Mouse (Mus musculus) 416B (cell line): ENCODE measurements around the gene Madcam1.

Experiments used
- DNase-seq: peaks from one replicate; pipeline ENCODE4 v3.0.0; 2011; ENCODE audit warnings: low read depth

The Madcam1 gene

GRCm38 (mm10) chr10:79664131-79664665, at the start of gene Madcam1:
Madcam1 (plus strand) TSS chr10:79664559.
- peak; percentile 64 for DNase-seq

- DNase-seq = no peak
These were observed 48.5 kb upstream of the Madcam1 start for GRCm38 (mm10) chr10:79615860-79616259.

GRCm38 (mm10) chr10:79616376-79616775, 48.0 kb upstream of the Madcam1 start:
- no peak for DNase-seq

GRCm38 (mm10) chr10:79623950-79624349, 40.4 kb upstream of the Madcam1 start:
- DNase-seq = no peak

GRCm38 (mm10) chr10:79625398-79625797, 39.0 kb upstream of the Madcam1 start:
- no peak for DNase-seq

GRCm38 (mm10) chr10:79626156-79626555, 38.2 kb upstream of the Madcam1 start:
- DNase-seq = no peak

- DNase-seq = no peak
These were observed 36.0 kb upstream of the Madcam1 start for GRCm38 (mm10) chr10:79628377-79628776.

GRCm38 (mm10) chr10:79631432-79631831, 32.9 kb upstream of the Madcam1 start:
- no peak for DNase-seq

- peak; percentile 70 for DNase-seq
These were observed 31.2 kb upstream of the Madcam1 start for GRCm38 (mm10) chr10:79633006-79633777.

GRCm38 (mm10) chr10:79636287-79636686, 28.1 kb upstream of the Madcam1 start:
- no peak for DNase-seq

- DNase-seq = no peak
These were observed 26.9 kb upstream of the Madcam1 start, which contains the start of gene Shc2 for GRCm38 (mm10) chr10:79637128-79638110. Shc2 (minus strand) TSS chr10:79637918.

- DNase-seq = no peak
These were observed 25.7 kb upstream of the Madcam1 start for GRCm38 (mm10) chr10:79638486-79639204.

- no peak for DNase-seq
These were observed 18.6 kb upstream of the Madcam1 start, which contains the start of gene Odf3l2 for GRCm38 (mm10) chr10:79645711-79646110. Odf3l2 (minus strand) TSS chr10:79645738.

GRCm38 (mm10) chr10:79649070-79649751, 15.1 kb upstream of the Madcam1 start:
- DNase-seq = peak; percentile 71

GRCm38 (mm10) chr10:79652789-79653188, 11.6 kb upstream of the Madcam1 start:
- no peak for DNase-seq

GRCm38 (mm10) chr10:79654946-79655395, 9.4 kb upstream of the Madcam1 start:
- DNase-seq = no peak

GRCm38 (mm10) chr10:79658829-79659228, 5.5 kb upstream of the Madcam1 start:
- peak; percentile 40 for DNase-seq

GRCm38 (mm10) chr10:79660298-79660697, 4.1 kb upstream of the Madcam1 start:
- DNase-seq = peak; percentile 27

GRCm38 (mm10) chr10:79661861-79662260, 2.5 kb upstream of the Madcam1 start:
- DNase-seq = peak; percentile 24

- DNase-seq = no peak
These were observed 692 bp downstream of the Madcam1 start for GRCm38 (mm10) chr10:79665051-79665450.

GRCm38 (mm10) chr10:79666493-79666892, 2.1 kb downstream of the Madcam1 start:
- DNase-seq = no peak
